Mouse (Mus musculus): ENCODE measurements around the gene Hdhd5. TPM values are rescaled to one million over a fixed set of nuclear protein-coding genes. Genes with fewer than 3 reads are reported as not detected.
A peak's percentile ranks its signal among the peaks of the same experiment; 100 is the strongest.

Hdhd5 gene
- polyA plus RNA-seq, 1 experiment from 2014 or later: 7.1 TPM

- Histone ChIP-seq H3K4me3 (ENCODE audit: low read depth, low read length) (no peak overlapping the region), H3K27ac (ENCODE audit: low read depth) (no peak overlapping the region), H3K9ac (replicated peaks) (no peak overlapping the region), H3K4me1 (ENCODE audit: insufficient read depth) (peaks cover 13% of the 10 kb centered on the region), H3K9me3 (ENCODE audit: low read length) (no peaks in the 10 kb centered on the region), H3K36me3 (replicated peaks; ENCODE audit: insufficient read depth, low read length) (no peaks in the 10 kb centered on the region), H3K4me2 (ENCODE audit: low read depth, low read length) (no peak overlapping the region), H3K27me3 (ENCODE audit: insufficient read depth, low read length) (no peaks in the 10 kb centered on the region)
- TF ChIP-seq CTCF (IDR thresholded peaks at IDR 0.05; ENCODE audit: low read depth) (no peak), EP300 (IDR thresholded peaks at IDR 0.05; ENCODE audit: low read depth) (no peak)
- 55% methylated on average over 1 of the region's 1 CpGs for WGBS (ENCODE audit: insufficient replicate concordance)
- DNase-seq: no peak
- ATAC-seq: no peak
These were observed 41.3 kb upstream of the Hdhd5 start for GRCm38 (mm10) chr6:120572372-120572771.

GRCm38 (mm10) chr6:120568257-120568656 lies 37.1 kb upstream of the Hdhd5 start:
- 41% methylated on average over 1 of the region's 1 CpGs for WGBS (ENCODE audit: insufficient replicate concordance)
- H3K9ac ChIP-seq (replicated peaks): no peak overlapping the region
- H3K27me3 ChIP-seq (ENCODE audit: insufficient read depth, low read length): no peaks in the 10 kb centered on the region
- ATAC-seq (no peak), DNase-seq (no peak)
- TF ChIP-seq EP300 (IDR thresholded peaks at IDR 0.05; ENCODE audit: low read depth) (no peak), CTCF (IDR thresholded peaks at IDR 0.05; ENCODE audit: low read depth) (no peak)
- H3K27ac ChIP-seq (ENCODE audit: low read depth): peak overlapping the region; percentile 75
- peaks cover 15% of the 10 kb centered on the region for H3K4me1 ChIP-seq (ENCODE audit: insufficient read depth)
- no peaks in the 10 kb centered on the region for H3K9me3 ChIP-seq (ENCODE audit: low read length)
- H3K36me3 ChIP-seq (replicated peaks; ENCODE audit: insufficient read depth, low read length): no peaks in the 10 kb centered on the region
- H3K4me3 ChIP-seq (ENCODE audit: low read depth, low read length): no peak overlapping the region
- H3K4me2 ChIP-seq (ENCODE audit: low read depth, low read length): no peak overlapping the region

GRCm38 (mm10) chr6:120566911-120567909 lies 36.1 kb upstream of the Hdhd5 start:
- peak overlapping the region; percentile 75 for H3K27ac ChIP-seq (ENCODE audit: low read depth)
- peak; percentile 63 for DNase-seq
- H3K4me2 ChIP-seq (ENCODE audit: low read depth, low read length): peak overlapping the region; percentile 30
- WGBS (ENCODE audit: insufficient replicate concordance): 48% methylated on average over 18 of the region's 18 CpGs
- H3K27me3 ChIP-seq (ENCODE audit: insufficient read depth, low read length): no peaks in the 10 kb centered on the region
- H3K4me1 ChIP-seq (ENCODE audit: insufficient read depth): peaks cover 14% of the 10 kb centered on the region
- peak; percentile 84 for ATAC-seq
- H3K9ac ChIP-seq (replicated peaks): no peak overlapping the region; the same call in 1 of the 2 replicates
- H3K9me3 ChIP-seq (ENCODE audit: low read length): no peaks in the 10 kb centered on the region
- no peaks in the 10 kb centered on the region for H3K36me3 ChIP-seq (replicated peaks; ENCODE audit: insufficient read depth, low read length)
- no peak overlapping the region for H3K4me3 ChIP-seq (ENCODE audit: low read depth, low read length)
- 0 out of 2 replicates have a peak, but pooled peaks have one; percentile 13 for TF ChIP-seq CTCF (IDR thresholded peaks at IDR 0.05; ENCODE audit: low read depth)
- TF ChIP-seq EP300 (IDR thresholded peaks at IDR 0.05; ENCODE audit: low read depth): peak; percentile 71

DNA sequence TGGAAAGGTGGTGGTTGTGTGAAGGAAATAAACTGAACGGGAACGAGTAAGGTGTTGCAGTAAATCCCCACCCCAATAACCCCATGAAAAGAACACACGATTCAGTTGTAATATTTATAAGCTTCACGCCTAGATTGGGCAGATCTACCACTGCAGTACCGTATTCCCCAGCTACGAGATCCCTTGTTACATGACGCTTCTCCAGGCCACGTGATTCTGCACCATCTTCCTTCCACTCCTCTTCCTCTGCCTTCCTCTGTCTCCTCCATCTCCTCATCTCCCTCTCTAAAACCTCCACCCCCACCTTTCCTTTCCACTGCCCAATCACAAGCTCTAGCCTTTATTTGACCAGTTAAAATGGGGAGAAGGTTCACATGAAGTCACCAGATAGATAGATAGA lies 25.5 kb upstream of the Hdhd5 start:
- no peak overlapping the region for H3K4me3 ChIP-seq (ENCODE audit: low read depth, low read length)
- no peaks in the 10 kb centered on the region for H3K36me3 ChIP-seq (replicated peaks; ENCODE audit: insufficient read depth, low read length)
- ATAC-seq: no peak
- WGBS (ENCODE audit: insufficient replicate concordance): 58% methylated on average over 8 of the region's 8 CpGs
- H3K9ac ChIP-seq (replicated peaks): no peak overlapping the region
- peaks cover 5% of the 10 kb centered on the region for H3K4me1 ChIP-seq (ENCODE audit: insufficient read depth)
- H3K4me2 ChIP-seq (ENCODE audit: low read depth, low read length): no peak overlapping the region
- H3K27me3 ChIP-seq (ENCODE audit: insufficient read depth, low read length): no peaks in the 10 kb centered on the region
- no peaks in the 10 kb centered on the region for H3K9me3 ChIP-seq (ENCODE audit: low read length)
- TF ChIP-seq CTCF (IDR thresholded peaks at IDR 0.05; ENCODE audit: low read depth): no peak
- TF ChIP-seq EP300 (IDR thresholded peaks at IDR 0.05; ENCODE audit: low read depth): no peak
- H3K27ac ChIP-seq (ENCODE audit: low read depth): 0 out of 2 replicates have a peak overlapping the region, but pooled peaks have one; percentile 26
- DNase-seq: no peak

- Histone ChIP-seq H3K9me3 (ENCODE audit: low read length) (no peaks in the 10 kb centered on the region), H3K4me1 (ENCODE audit: insufficient read depth) (peaks cover 5% of the 10 kb centered on the region), H3K27ac (ENCODE audit: low read depth) (peak overlapping the region; percentile 26; the same call in 1 of the 2 replicates), H3K36me3 (replicated peaks; ENCODE audit: insufficient read depth, low read length) (no peaks in the 10 kb centered on the region), H3K4me3 (ENCODE audit: low read depth, low read length) (no peak overlapping the region), H3K27me3 (ENCODE audit: insufficient read depth, low read length) (no peaks in the 10 kb centered on the region), H3K9ac (replicated peaks) (no peak overlapping the region), H3K4me2 (ENCODE audit: low read depth, low read length) (no peak overlapping the region)
- DNase-seq (no peak), ATAC-seq (peak; percentile 89)
- 57% methylated on average over 6 of the region's 6 CpGs for WGBS (ENCODE audit: insufficient replicate concordance)
- TF ChIP-seq CTCF (IDR thresholded peaks at IDR 0.05; ENCODE audit: low read depth) (no peak), EP300 (IDR thresholded peaks at IDR 0.05; ENCODE audit: low read depth) (peak; percentile 95)
These were observed 25.0 kb upstream of the Hdhd5 start for GRCm38 (mm10) chr6:120555983-120556567.

- no peak overlapping the region for H3K4me3 ChIP-seq (ENCODE audit: low read depth, low read length)
- H3K27ac ChIP-seq (ENCODE audit: low read depth): no peak overlapping the region
- 68% methylated on average over 1 of the region's 1 CpGs for WGBS (ENCODE audit: insufficient replicate concordance)
- ATAC-seq: no peak
- no peaks in the 10 kb centered on the region for H3K36me3 ChIP-seq (replicated peaks; ENCODE audit: insufficient read depth, low read length)
- no peaks in the 10 kb centered on the region for H3K9me3 ChIP-seq (ENCODE audit: low read length)
- H3K4me2 ChIP-seq (ENCODE audit: low read depth, low read length): no peak overlapping the region
- H3K9ac ChIP-seq (replicated peaks): no peak overlapping the region
- peaks cover 5% of the 10 kb centered on the region for H3K4me1 ChIP-seq (ENCODE audit: insufficient read depth)
- no peaks in the 10 kb centered on the region for H3K27me3 ChIP-seq (ENCODE audit: insufficient read depth, low read length)
- DNase-seq: no peak
- TF ChIP-seq EP300 (IDR thresholded peaks at IDR 0.05; ENCODE audit: low read depth) (no peak), CTCF (IDR thresholded peaks at IDR 0.05; ENCODE audit: low read depth) (no peak)
These were observed 24.0 kb upstream of the Hdhd5 start for GRCm38 (mm10) chr6:120555152-120555551.

All from liver, postnatal 0 days (tissue).